Mouse (Mus musculus): Measurements from ENCODE around the gene Rbp2. TPM values are rescaled to one million over a fixed set of nuclear protein-coding genes. Genes with fewer than 3 reads are reported as not detected.

Rbp2 gene
- polyA plus RNA-seq, 1 experiment from 2014 or later: not detected

Other genes starting within 250 kb of the Rbp2 start
- 0.77 and 0.87 TPM in 2 replicates for gene Nmnat3, start 198.7 kb upstream of the Rbp2 start, polyA plus RNA-seq (2014; fragmentation: Nextera tagmentation; extraction: Ambion mirVana)
- 15.4 and 26.1 TPM in 2 replicates for gene Rbp1, start 63.2 kb upstream of the Rbp2 start, polyA plus RNA-seq (2014; fragmentation: Nextera tagmentation; extraction: Ambion mirVana)
- gene Copb2, start 77.6 kb downstream of the Rbp2 start, polyA plus RNA-seq (2014; fragmentation: Nextera tagmentation; extraction: Ambion mirVana): 84.0 and 146 TPM in 2 replicates
- gene Mrps22, start 115.5 kb downstream of the Rbp2 start, polyA plus RNA-seq (2014; fragmentation: Nextera tagmentation; extraction: Ambion mirVana): 50.5 and 52.3 TPM in 2 replicates

Measured in midbrain, embryonic 14.5 days (tissue).